Mouse (Mus musculus) liver, embryonic 14 days (tissue): ENCODE measurements around the gene Rbl1. TPM values are rescaled to one million over a fixed set of nuclear protein-coding genes. Genes with fewer than 3 reads are reported as not detected.

ENCODE experiments used
- polyA plus RNA-seq: library from polyadenylated mRNA; depleted of rRNA; stranded (reverse); fragments of >200 nt; gene quantifications from 2 replicates; pipeline ENCODE4 v1.2.3, GENCODE M21; 2012; rRNA removed

Rbl1 gene
- 14.6 and 17.6 TPM in 2 replicates for polyA plus RNA-seq

DNA sequence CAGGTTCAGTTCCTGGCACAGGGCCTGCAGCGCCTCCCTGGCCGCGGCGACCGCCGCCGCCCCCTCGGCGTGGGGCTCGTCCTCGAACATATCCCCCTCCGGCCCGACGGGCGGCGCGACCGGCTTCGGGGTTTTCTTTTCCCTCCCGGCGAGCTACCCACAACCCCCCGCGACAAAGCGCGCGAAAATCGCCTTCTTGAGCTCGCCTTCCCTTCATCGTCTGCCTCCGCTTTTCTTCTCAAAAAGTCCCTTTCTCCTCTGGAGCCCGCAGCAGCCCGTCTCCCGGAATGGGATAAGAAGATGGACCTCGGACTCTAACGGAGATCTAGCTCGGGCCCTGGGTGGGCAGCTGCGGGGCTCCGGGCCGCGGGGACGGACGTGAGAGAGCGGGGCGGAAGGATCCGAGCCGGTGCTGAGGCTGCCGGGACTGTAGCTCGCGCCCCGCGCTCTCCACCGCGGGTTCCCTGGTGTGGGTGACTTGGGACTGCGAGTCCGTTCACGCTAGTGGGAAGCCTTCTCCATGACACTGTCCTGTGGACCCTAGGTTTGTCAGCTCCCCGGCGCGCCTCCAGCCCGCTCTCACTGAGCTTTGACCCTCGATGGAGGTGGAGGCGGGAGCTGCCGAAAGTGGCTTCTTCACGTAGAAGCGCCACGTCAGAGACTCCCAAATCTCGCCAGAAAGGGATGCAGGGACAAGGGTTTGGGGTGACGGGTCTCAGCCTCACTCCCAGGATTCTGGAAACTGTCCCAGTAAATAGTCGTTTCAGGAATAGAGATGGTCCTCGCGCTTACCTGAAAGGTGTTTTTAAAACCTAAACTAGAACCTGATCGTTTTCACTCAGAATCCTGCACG is at the start of gene Rbl1:
TSS of gene Rbl1 (minus strand) at position 169 of the 853 bp plus-strand sequence.

DNA sequence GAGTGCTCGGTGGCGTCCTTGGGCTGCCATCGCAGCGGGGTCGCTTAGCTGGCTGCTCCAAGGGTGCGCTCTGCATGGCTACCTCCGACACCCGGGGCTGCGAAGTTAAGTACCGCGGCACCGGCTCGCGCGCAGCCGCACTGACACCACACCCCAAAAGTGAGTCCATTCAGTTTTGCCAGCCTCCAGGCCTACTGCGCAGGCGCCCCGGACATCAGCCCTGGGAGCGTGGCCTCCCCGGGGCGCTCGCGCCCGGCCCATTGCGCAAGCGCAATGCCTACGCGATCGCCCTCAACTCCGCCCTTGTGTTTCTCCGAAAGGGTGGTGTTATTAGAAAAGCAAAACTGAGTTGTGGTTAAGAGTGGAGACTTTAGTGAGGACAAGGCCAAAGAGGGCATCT is 69.3 kb downstream of the Rbl1 start, which contains the start of gene Samhd1:
TSS of gene Samhd1 (minus strand) at position 252 of the 400 bp plus-strand sequence.

Other genes with a start within 250 kb of the Rbl1 start
- 28.4 and 33.4 TPM in 2 replicates for gene Ndrg3, start 212.5 kb downstream of the Rbl1 start, polyA plus RNA-seq
- 19.1 and 21.6 TPM in 2 replicates for gene Dsn1, start 197.4 kb downstream of the Rbl1 start, polyA plus RNA-seq
- 1.6 and 1.8 TPM in 2 replicates for gene Soga1, start 125.3 kb downstream of the Rbl1 start, polyA plus RNA-seq
- gene Tldc2, start 117.5 kb downstream of the Rbl1 start, polyA plus RNA-seq = 0.06 and 0.13 TPM in 2 replicates
- gene Samhd1, start 69.3 kb downstream of the Rbl1 start, polyA plus RNA-seq = 11.5 and 14.8 TPM in 2 replicates
- 90.0 and 107 TPM in 2 replicates for gene Rpn2, start 74.5 kb upstream of the Rbl1 start, polyA plus RNA-seq
- 0.08 and 0.12 TPM in 2 replicates for gene Mroh8, start 75.0 kb upstream of the Rbl1 start, polyA plus RNA-seq
- 0.09 TPM in 1 of 2 replicates, not detected in the other for gene Ghrh, start 143.0 kb upstream of the Rbl1 start, polyA plus RNA-seq
- 14.1 and 14.8 TPM in 2 replicates for gene Manbal, start 163.1 kb upstream of the Rbl1 start, polyA plus RNA-seq
- 2.2 and 3.2 TPM in 2 replicates for gene Src, start 213.9 kb upstream of the Rbl1 start, polyA plus RNA-seq